Mouse (Mus musculus) liver, adult 2 months (tissue): ENCODE measurements around the gene Stx2. TPM values are rescaled to one million over a fixed set of nuclear protein-coding genes. Genes with fewer than 3 reads are reported as not detected.

Experiments used
- DNase-seq: peaks from one replicate; pipeline ENCODE4 v3.0.0-alpha.2; 2011; ENCODE audit warnings: low read depth, low spot score; ENCODE audit errors: extremely low read depth
- H3K27ac ChIP-seq: fragments of 200-500 bp; replicated peaks from 2 replicates; pipeline ENCODE4 v1.5.1; 2012; ENCODE audit warnings: low read depth, mild to moderate bottlenecking, control low read depth, inconsistent platforms, low read length; ENCODE audit not compliant: insufficient read depth
- H3K27me3 ChIP-seq: fragments of 200-500 bp; 2 replicates; pipeline ENCODE4 v1.6.1; 2012; ENCODE audit warnings: mild to moderate bottlenecking, moderate library complexity, low read length, inconsistent platforms; ENCODE audit not compliant: control insufficient read depth, insufficient read depth
- H3K36me3 ChIP-seq: fragments of 200-500 bp; 2 replicates; pipeline ENCODE4 v1.6.1; 2012; ENCODE audit warnings: low read length, inconsistent platforms; ENCODE audit not compliant: control insufficient read depth, insufficient read depth
- H3K4me1 ChIP-seq: fragments of 200-500 bp; 2 replicates; pipeline ENCODE4 v1.6.1; 2011; ENCODE audit warnings: low read length; ENCODE audit not compliant: control insufficient read depth, insufficient read depth
- H3K4me3 ChIP-seq: fragments of 200-500 bp; 2 replicates; pipeline ENCODE4 v1.5.1; 2011; ENCODE audit warnings: low read depth, mild to moderate bottlenecking, control low read depth, low read length, moderate library complexity; ENCODE audit not compliant: insufficient read depth
- H3K79me2 ChIP-seq: fragments of 200-500 bp; 2 replicates; pipeline ENCODE4 v1.6.1; 2012; ENCODE audit warnings: inconsistent platforms, mild to moderate bottlenecking, low read length, moderate library complexity; ENCODE audit not compliant: control insufficient read depth, insufficient read depth
- H3K9ac ChIP-seq: fragments of 200-500 bp; 2 replicates; pipeline ENCODE4 v1.6.1; 2012; ENCODE audit warnings: low read depth, mild to moderate bottlenecking, control low read depth, inconsistent platforms, low read length
- CTCF ChIP-seq: fragments of 200-500 bp; IDR thresholded peaks from 2 replicates; pipeline ENCODE4 v1.5.1; 2011; ENCODE audit warnings: low read depth, low read length, control low read depth
- POLR2A ChIP-seq: fragments of 200-500 bp; IDR thresholded peaks from 2 replicates; pipeline ENCODE4 v1.6.1; 2011; ENCODE audit warnings: low read length, control low read depth; ENCODE audit not compliant: insufficient read depth; ENCODE audit errors: extremely low read depth
- WGBS: fragments of 180-500 bp; shearing (Covaris S2); methylation state at CpG from one replicate; pipeline ENCODE4 v1.1.7; 2018; 5-methylcytosine and 5-hydroxymethylcytosine counted together
- polyA plus RNA-seq: library from polyadenylated mRNA; depleted of rRNA; stranded (reverse); fragments of >200 nt; gene quantifications from 2 replicates; pipeline ENCODE4 v1.2.3, GENCODE M21; 2012; rRNA removed
- total RNA-seq: library from RNA; depleted of rRNA; stranded (reverse); fragments of >200 nt; gene quantifications from 2 replicates; pipeline ENCODE4 v1.2.3, GENCODE M21; 2014; rRNA removed

Gene Stx2
- total and polyA plus RNA-seq, 2 experiments, result 9.7 to 12.2 TPM

GRCm38 (mm10) chr5:128951472-128951871, 56.9 kb downstream of the Stx2 start:
- DNase-seq, result no peak
- no peaks in the 10 kb centered on the region for H3K36me3 ChIP-seq
- no peak overlapping the region for H3K9ac ChIP-seq
- H3K4me1 ChIP-seq, result no peaks in the 10 kb centered on the region
- WGBS, result 52% methylated on average over 4 of the region's 4 CpGs
- no peak overlapping the region for H3K27ac ChIP-seq
- TF ChIP-seq POLR2A, result no peak
- no peak for TF ChIP-seq CTCF
- no peak overlapping the region for H3K4me3 ChIP-seq
- H3K27me3 ChIP-seq, result no peaks in the 10 kb centered on the region; the same call in 1 of the 2 replicates
- H3K79me2 ChIP-seq, result no peaks in the 10 kb centered on the region

GRCm38 (mm10) chr5:128947093-128947492, 61.3 kb downstream of the Stx2 start:
- TF ChIP-seq POLR2A, result no peak
- TF ChIP-seq CTCF, result peak; percentile 80
- H3K27ac ChIP-seq, result no peak overlapping the region
- no peaks in the 10 kb centered on the region for H3K27me3 ChIP-seq
- H3K36me3 ChIP-seq, result no peaks in the 10 kb centered on the region
- H3K79me2 ChIP-seq, result no peaks in the 10 kb centered on the region
- H3K9ac ChIP-seq, result no peak overlapping the region
- peak; percentile 10 for DNase-seq
- H3K4me1 ChIP-seq, result no peaks in the 10 kb centered on the region
- H3K4me3 ChIP-seq, result no peak overlapping the region
- 65% methylated on average over 5 of the region's 5 CpGs for WGBS

- TF ChIP-seq POLR2A, result no peak
- no peak for TF ChIP-seq CTCF
- WGBS, result 59% methylated on average over 10 of the region's 10 CpGs
- H3K9ac ChIP-seq, result no peak overlapping the region
- H3K4me1 ChIP-seq, result no peaks in the 10 kb centered on the region
- H3K36me3 ChIP-seq, result no peaks in the 10 kb centered on the region
- no peaks in the 10 kb centered on the region for H3K27me3 ChIP-seq
- H3K4me3 ChIP-seq, result no peak overlapping the region
- H3K27ac ChIP-seq, result no peak overlapping the region
- no peak for DNase-seq
- H3K79me2 ChIP-seq, result no peaks in the 10 kb centered on the region
Observed at GRCm38 (mm10) chr5:128940436-128940835, 67.9 kb downstream of the Stx2 start.

- H3K4me3 ChIP-seq, result no peak overlapping the region
- H3K36me3 ChIP-seq, result no peaks in the 10 kb centered on the region
- TF ChIP-seq CTCF (no peak), POLR2A (no peak)
- no peak for DNase-seq
- no peaks in the 10 kb centered on the region for H3K79me2 ChIP-seq
- 60% methylated on average over 6 of the region's 6 CpGs for WGBS
- no peak overlapping the region for H3K27ac ChIP-seq
- H3K4me1 ChIP-seq, result no peaks in the 10 kb centered on the region
- no peak overlapping the region for H3K9ac ChIP-seq
- no peaks in the 10 kb centered on the region for H3K27me3 ChIP-seq
Observed at GRCm38 (mm10) chr5:128935359-128935899, 72.9 kb downstream of the Stx2 start.

Other genes starting within 250 kb of the Stx2 start
- gene Rimbp2, start 55.1 kb downstream of the Stx2 start, total RNA-seq, result not detected in 2 replicates
- not detected in 2 replicates for gene Rimbp2, start 55.1 kb downstream of the Stx2 start, polyA plus RNA-seq
- gene Ran, start 11.5 kb upstream of the Stx2 start, total RNA-seq, result 90.9 and 99.5 TPM in 2 replicates
- gene Ran, start 11.5 kb upstream of the Stx2 start, polyA plus RNA-seq, result 46.8 and 50.5 TPM in 2 replicates
- gene Adgrd1, start 88.2 kb upstream of the Stx2 start, total RNA-seq, result 0.18 and 0.20 TPM in 2 replicates
- gene Adgrd1, start 88.2 kb upstream of the Stx2 start, polyA plus RNA-seq, result 0.52 and 0.66 TPM in 2 replicates